Mouse (Mus musculus): ENCODE results near the gene Tomm40.
"Not testable (repeated sequence)": the region's sequence is repeated elsewhere in the genome, so short reads cannot be mapped to it uniquely, and the experiment has no call there.

Tomm40 gene

GRCm38 (mm10) chr7:19704475-19704874 is 10.8 kb downstream of the Tomm40 start:
- no peak for DNase-seq (ENCODE audit: low spot score)

DNA sequence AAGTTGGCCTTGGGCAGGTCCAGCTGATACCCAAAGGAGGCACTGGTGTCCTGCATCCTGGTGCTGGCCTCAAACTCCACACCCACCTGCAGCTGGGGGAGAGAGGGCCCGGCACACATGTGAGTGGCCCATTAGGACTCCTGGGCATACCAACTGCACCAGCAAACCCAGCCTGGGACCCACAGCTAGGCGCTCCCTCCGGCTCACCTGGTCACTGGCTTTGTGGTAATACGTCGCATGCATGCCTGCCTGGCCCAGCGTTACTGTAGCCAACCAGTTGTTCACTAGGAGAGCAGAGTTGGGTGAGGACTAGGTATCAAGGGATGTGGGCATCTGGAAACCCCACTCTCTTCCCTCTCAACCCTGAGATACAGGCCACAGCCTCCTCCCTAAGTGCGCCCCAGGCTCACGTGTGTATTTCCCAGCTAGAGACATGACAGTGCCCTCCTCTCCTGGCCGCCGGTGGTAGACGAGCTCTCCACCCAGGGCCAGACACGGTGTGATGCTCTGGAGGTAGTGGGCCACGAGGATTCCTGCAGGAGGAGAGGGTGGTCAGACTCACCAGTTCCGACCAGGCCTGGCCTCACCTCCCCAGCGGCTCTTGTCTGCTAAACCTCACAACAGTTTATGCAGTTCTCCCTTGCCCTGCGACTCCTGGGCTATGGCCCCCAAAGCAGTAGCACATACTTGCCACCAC is 12.2 kb downstream of the Tomm40 start:
- DNase-seq (ENCODE audit: low spot score): no peak

DNA sequence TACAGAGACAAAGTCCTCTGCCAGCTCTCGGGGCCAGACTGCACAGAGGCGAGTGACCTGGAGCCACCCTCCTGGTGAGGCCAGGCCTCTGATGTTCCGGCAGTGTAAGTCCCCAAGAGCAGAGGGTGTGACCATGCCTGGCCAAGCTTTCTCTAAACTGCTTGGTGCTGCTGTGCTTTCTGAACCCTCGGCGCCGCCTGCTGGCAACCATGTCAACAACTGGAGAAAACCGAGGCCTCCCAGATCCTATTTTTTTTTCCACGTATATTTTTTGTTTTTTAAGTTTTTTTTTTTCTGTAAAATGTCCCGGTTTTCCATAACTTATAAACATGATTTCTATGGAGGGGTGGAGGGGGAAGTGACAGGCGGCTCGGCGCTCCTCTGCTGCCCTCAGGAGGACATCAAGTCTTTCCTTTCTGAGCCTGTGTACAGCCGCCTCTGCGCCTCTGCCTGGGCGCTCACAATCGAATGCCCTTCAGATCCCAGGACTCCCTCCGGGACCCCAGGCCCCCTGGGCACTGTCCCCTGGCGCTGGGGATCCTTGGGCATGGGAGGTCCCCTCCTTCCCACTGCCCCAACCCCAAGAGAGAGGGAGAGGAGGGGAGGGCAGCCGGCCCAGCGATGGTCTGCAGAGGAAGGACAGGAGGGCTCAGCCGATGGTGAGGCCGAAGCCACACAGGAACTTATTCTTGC is 14.0 kb downstream of the Tomm40 start:
- DNase-seq (ENCODE audit: low spot score): peak; percentile 89

DNA sequence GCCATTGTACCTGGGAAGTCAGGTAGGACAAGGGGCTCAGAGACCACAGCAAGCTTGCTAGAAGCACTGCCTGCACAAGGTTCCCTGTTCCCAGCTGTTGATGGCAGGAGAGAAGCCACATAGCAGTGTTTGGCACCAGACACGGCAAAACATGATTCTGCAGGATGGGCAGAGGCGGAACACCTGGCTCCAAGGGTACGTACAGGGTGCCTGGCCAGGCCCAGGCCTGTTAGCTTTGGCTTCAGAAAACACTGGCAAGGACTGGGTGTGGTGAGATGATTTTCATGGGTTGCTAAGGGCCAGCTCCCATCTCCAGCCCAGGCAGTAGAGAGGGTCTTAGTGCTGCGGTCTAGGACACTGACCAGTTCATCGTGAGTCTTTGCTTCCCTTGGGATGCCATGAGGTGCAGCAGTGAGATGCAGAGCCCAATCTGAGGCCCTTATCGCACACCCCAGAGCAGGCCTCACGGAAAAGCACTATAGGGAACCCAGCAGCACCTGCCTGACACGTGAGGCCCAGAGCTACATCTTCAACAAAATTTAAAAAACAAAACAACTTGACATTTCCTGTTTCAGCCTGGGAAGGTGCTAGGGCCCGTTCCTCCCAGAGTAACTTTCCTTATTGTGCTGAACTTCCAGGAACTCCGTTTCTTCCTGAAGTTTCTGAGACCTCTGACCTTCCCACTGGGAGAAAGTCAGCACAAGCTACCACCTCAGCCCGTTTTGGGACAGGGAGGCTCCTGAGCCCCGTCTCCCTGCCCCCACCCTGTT is 14.8 kb downstream of the Tomm40 start:
- DNase-seq (ENCODE audit: low spot score): no peak

DNA sequence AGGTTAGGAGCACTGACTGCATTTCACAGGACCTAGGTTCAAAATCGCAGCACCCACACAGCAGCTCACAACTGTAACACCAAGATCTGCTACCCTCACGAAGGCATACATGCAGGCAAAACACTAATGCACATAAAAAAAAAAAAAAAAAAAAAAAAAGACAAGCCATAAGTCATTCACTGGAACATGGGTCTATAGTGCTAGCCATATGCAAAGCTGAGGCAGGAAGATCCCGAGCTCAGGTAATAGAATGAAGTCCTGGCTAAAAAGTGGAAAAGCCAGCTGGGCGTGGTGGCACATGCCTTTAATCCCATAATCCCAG is 15.4 kb downstream of the Tomm40 start:
- DNase-seq (ENCODE audit: low spot score): no peak

GRCm38 (mm10) chr7:19698907-19699826 is 16.1 kb downstream of the Tomm40 start, which contains the start of gene Apoe:
Apoe (minus strand) TSS chr7:19699188.
- no peak for DNase-seq (ENCODE audit: low spot score)

DNA sequence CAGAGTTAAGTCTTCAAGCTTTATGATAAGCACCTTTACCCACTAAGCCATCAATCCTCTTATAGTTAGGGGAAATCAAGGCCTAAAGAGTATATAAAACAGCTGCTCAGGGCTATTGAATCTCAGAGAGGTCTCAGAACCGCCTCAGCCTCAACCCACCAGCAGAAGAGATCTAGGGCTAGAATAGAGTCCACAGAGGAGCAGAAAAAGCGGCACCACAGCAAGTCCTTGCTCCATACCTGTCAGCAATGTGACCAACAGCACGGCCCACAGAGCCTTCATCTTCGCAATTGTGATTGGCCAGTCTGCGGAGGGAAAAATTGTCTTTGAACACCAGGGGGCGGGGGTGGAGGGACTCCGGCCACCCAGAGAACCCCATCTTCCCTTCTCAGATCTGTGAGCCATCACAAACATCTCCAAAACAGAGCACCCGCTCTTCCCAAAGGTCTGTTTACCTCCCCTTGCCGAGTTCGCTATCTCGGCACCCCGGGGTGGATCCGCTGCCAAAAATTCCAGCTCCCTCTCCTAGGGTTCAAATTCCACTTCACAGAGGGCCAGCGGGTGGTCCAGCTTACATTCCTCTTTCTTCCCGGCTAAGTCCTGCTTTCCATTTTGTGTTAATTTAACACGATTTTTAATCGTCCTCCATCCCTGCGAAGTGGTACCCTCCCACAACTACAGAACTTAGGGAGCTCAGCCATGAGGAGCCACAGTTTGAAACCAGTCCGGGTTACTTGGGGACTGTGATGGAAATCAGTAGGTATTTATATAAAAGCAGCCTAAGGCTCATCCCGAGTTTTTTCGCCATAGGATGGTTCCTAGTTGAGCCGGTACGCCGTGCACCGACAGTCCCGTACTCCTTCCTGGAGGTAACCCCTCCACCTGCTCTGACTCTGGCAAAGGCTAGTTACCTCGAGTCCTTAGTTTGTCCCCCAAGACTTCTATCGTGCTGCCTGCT is 17.0 kb downstream of the Tomm40 start:
- DNase-seq (ENCODE audit: low spot score): no peak

- DNase-seq (ENCODE audit: low spot score): no peak
These were observed 18.8 kb downstream of the Tomm40 start for GRCm38 (mm10) chr7:19696336-19696873.

GRCm38 (mm10) chr7:19695881-19696280 is 19.4 kb downstream of the Tomm40 start:
- no peak for DNase-seq (ENCODE audit: low spot score)

GRCm38 (mm10) chr7:19695213-19695594 is 20.0 kb downstream of the Tomm40 start:
- no peak for DNase-seq (ENCODE audit: low spot score)

DNA sequence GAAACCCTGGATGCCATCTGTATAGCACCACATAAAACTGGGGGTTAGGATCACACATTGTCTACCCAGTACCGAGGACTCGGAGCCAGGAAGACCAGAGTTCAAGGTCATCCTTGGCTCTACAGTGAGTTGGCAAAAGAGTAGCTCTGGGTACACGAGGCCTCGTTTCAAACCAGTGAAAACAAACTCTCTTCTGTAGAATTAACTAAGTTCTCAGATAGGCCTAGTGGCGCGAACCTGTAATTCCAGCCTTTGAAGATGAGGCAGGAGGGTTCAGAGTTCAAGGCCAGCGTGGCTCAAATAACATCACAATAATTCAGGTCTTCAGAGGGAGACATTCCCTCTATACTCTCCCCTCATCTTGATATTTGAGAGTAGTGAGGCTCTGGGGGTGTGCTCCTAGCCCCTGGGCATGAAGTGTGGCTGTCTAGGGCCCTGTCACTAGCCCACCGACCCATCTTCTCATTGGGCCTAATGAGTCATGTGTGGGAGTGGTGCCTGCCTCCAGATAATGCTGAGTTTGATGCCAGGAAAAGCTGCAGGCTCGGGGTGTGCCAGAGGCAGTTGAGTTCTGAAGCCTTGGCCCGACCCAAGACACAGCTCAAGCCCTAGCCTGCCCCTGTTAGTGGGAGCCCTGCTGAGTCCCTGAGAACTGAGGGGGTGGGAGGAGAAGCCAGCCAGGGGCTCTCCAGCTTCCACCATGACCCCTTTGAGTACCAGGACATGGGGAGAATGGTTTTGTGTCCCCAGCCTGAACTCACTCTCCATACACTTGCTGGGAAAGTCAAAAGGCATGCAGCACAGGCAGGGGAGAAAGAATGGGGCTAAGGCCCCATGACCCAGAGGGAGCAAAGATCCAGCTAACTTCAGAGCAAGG is 20.7 kb downstream of the Tomm40 start:
- DNase-seq (ENCODE audit: low spot score): peak; percentile 57

- DNase-seq (ENCODE audit: low spot score): peak; percentile 84
These were observed 21.8 kb downstream of the Tomm40 start for GRCm38 (mm10) chr7:19693421-19693820.

- DNase-seq (ENCODE audit: low spot score): peak; percentile 49
These were observed 23.1 kb downstream of the Tomm40 start, which contains the start of gene Apoc1 for GRCm38 (mm10) chr7:19691873-19692865. Apoc1 (minus strand) TSS chr7:19692660.

- peak; percentile 78 for DNase-seq (ENCODE audit: low spot score)
These were observed 23.8 kb downstream of the Tomm40 start for GRCm38 (mm10) chr7:19691434-19691833.

DNA sequence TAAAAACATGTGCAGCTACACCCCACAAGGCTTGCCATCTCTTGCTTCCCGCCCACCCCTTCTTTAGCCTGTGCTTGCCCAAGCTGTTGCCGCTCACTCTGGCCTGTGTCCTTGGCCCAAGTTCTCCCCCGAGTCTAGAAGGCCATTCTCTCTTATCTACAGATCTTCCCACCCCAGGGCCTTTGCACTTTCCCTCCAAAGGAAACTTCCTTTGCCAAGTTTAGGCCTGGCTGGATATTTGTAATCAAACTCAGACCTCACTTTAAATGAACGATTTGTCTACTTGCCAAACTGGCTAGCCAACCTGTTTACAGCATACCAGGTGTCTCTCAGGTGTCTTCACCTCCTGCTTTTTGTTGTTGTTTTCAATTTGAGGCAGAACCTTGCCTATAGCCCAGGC is 24.4 kb downstream of the Tomm40 start:
- DNase-seq (ENCODE audit: low spot score): no peak

GRCm38 (mm10) chr7:19688611-19689010 is 26.6 kb downstream of the Tomm40 start:
- no peak for DNase-seq (ENCODE audit: low spot score)

DNA sequence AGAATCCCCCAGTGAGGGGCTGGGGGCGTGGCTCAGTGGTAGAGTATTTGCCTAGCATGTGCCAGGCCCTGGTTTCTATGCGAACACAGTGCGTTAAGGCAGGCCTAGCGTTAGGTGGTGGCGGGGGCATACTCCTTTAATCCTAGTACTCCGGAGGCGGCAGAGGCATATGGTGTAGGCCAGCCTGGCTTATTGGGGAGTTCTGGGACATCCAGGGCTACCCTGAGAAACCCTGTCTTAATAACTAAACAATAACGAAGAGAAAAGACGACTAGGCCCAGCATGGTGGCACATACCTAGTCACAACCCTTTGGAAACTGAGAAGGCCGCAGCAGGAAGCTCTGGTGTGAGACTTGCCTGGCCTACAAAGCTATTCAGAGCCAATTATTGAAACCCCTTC is 27.1 kb downstream of the Tomm40 start:
- DNase-seq (ENCODE audit: low spot score): no peak

DNA sequence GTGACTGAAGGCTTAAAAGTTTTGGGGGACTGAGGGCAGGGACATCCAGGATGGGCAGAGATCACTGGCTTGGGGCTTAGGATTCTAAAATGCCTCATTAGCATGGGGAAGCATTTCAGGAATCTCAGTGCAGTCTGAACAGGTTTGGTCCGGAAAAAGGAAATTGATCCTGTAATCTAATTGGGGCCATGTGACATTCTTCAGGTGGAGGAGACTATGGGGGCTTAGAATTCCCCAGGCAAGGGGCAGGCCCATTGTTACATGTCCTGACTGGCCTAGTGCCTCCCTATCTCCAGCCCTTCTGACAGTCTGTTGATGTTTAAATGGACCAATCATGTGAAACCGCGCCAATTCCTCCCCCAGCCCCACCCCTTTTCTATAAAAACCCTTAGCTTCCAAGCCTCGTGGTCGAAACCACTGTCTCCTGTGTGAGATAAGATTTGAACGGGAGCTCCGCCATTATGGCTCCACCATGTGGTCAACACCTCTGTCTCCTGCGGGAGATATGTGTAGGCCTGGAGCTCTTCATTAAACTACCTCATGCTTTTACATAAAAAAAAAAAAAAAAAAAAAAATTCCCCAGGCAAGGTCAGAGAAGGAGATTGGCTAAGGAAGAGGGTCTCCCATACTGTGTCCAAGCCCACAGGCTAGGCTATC is 28.2 kb downstream of the Tomm40 start:
- not testable (repeated sequence) for DNase-seq (ENCODE audit: low spot score)

Measured in adipocyte (in vitro differentiated cells).